Mouse (Mus musculus): ENCODE measurements around the gene Olfr1411. TPM values are rescaled to one million over a fixed set of nuclear protein-coding genes. Genes with fewer than 3 reads are reported as not detected.
A peak's percentile ranks its signal among the peaks of the same experiment; 100 is the strongest.

Gene Olfr1411
- polyA plus RNA-seq, 1 experiment from 2014 or later: not detected

DNA sequence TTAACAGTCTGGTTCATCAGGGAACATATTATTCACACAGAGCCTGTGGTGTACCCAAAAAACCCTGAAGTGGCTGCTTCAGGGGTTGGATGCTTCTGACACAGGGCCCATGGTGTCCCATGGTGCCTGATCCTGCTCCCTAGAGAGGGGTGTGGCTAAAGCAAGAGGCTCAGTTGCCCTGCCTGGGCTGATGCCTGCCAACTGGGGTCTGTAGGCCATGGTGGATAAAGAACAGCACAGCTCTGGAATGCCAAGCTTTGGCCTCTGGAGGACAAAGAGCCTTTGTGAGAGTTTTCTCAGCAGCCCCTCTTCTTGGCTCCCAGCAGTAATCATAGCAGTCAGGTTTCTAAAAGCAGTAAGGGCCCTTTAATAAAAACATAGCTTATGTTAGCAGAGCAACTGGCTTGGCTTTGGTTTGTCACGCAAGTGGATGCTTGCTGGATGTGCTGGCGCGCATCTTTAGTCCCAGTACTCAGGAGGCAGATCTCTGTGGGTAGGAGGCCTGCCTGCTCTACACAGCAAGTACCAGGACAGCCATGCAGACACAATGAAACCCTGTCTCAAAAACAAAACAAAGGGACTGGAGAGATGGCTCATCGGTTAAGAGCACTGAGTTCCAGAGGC is 40.9 kb downstream of the Olfr1411 start:
- Histone ChIP-seq H3K27me3 (ENCODE audit: control insufficient read depth, insufficient read depth, low read length) (no peaks in the 10 kb centered on the region), H3K4me3 (ENCODE audit: low read depth, low read length) (no peak overlapping the region), H3K9me3 (ENCODE audit: control insufficient read depth, low read length) (no peaks in the 10 kb centered on the region), H3K9ac (ENCODE audit: low read length) (no peak overlapping the region), H3K4me1 (ENCODE audit: control insufficient read depth, insufficient read depth, low read length) (no peaks in the 10 kb centered on the region), H3K4me2 (ENCODE audit: low read depth) (no peak overlapping the region), H3K36me3 (ENCODE audit: control insufficient read depth, insufficient read depth, low read length) (peaks cover 2% of the 10 kb centered on the region; the same call in 1 of the 2 replicates), H3K27ac (ENCODE audit: low read depth, low read length) (no peak overlapping the region)
- 82% methylated on average over 4 of the region's 4 CpGs for WGBS
- peak; percentile 17 for DNase-seq (ENCODE audit: low spot score)
- ATAC-seq (ENCODE audit: insufficient read depth, low FRiP score, low TSS enrichment): 0 out of 2 replicates have a peak, but pooled peaks have one; percentile 38

DNA sequence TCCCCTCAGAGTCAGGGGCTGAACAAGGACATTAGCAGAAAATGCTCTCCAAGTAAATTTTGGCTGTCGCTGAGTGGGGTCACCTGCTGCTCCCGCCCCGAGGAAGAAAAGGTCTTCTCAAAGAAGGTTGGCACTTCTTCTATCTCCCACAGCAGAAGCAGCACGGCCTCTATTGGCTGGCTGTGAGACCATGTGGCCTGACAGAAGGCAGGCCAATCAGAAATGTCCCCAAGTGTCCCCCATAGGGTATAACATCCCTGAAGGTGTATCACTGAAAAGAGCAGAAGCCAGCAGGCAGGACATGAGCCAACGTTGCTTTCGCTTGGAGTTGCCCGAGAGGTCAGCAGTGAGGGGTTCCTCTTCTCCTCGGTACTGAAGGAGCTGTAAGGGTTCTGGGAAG is 41.8 kb downstream of the Olfr1411 start:
- no peak overlapping the region for H3K27ac ChIP-seq (ENCODE audit: low read depth, low read length)
- DNase-seq (ENCODE audit: low spot score) (no peak), ATAC-seq (ENCODE audit: insufficient read depth, low FRiP score, low TSS enrichment) (no peak)
- no peak overlapping the region for H3K9ac ChIP-seq (ENCODE audit: low read length)
- H3K36me3 ChIP-seq (ENCODE audit: control insufficient read depth, insufficient read depth, low read length): peaks cover 2% of the 10 kb centered on the region; the same call in 1 of the 2 replicates
- no peaks in the 10 kb centered on the region for H3K9me3 ChIP-seq (ENCODE audit: control insufficient read depth, low read length)
- H3K4me3 ChIP-seq (ENCODE audit: low read depth, low read length): no peak overlapping the region
- 89% methylated on average over 8 of the region's 8 CpGs for WGBS
- peaks cover 7% of the 10 kb centered on the region; the same call in 1 of the 2 replicates for H3K4me1 ChIP-seq (ENCODE audit: control insufficient read depth, insufficient read depth, low read length)
- no peaks in the 10 kb centered on the region for H3K27me3 ChIP-seq (ENCODE audit: control insufficient read depth, insufficient read depth, low read length)
- no peak overlapping the region for H3K4me2 ChIP-seq (ENCODE audit: low read depth)

DNA sequence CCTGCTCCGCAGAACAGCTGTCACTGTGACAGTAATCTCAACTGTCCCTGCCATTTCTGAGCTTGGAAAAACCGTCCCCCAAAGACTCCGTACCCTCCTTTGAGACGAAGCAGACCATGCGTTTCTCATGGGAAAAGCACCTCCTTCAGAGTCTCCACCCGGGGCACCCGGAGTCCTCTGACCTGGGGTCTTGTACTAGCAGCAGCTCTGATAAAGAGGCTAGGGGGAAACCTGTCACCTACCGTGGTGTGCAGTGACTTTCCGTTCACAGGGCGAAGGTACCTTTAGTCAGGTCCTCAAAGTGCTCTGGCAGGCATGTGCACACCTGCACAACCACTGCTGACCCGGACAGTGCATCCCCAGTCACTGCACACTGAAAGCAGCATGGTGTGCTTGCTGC is 42.5 kb downstream of the Olfr1411 start:
- H3K4me3 ChIP-seq (ENCODE audit: low read depth, low read length): no peak overlapping the region
- H3K27me3 ChIP-seq (ENCODE audit: control insufficient read depth, insufficient read depth, low read length): no peaks in the 10 kb centered on the region
- WGBS: 95% methylated on average over 11 of the region's 11 CpGs
- no peak overlapping the region for H3K9ac ChIP-seq (ENCODE audit: low read length)
- H3K36me3 ChIP-seq (ENCODE audit: control insufficient read depth, insufficient read depth, low read length): peaks cover 2% of the 10 kb centered on the region; the same call in 1 of the 2 replicates
- ATAC-seq (ENCODE audit: insufficient read depth, low FRiP score, low TSS enrichment) (no peak), DNase-seq (ENCODE audit: low spot score) (no peak)
- H3K4me1 ChIP-seq (ENCODE audit: control insufficient read depth, insufficient read depth, low read length): peaks cover 7% of the 10 kb centered on the region; the same call in 1 of the 2 replicates
- H3K9me3 ChIP-seq (ENCODE audit: control insufficient read depth, low read length): no peaks in the 10 kb centered on the region
- H3K27ac ChIP-seq (ENCODE audit: low read depth, low read length): no peak overlapping the region
- H3K4me2 ChIP-seq (ENCODE audit: low read depth): no peak overlapping the region

DNA sequence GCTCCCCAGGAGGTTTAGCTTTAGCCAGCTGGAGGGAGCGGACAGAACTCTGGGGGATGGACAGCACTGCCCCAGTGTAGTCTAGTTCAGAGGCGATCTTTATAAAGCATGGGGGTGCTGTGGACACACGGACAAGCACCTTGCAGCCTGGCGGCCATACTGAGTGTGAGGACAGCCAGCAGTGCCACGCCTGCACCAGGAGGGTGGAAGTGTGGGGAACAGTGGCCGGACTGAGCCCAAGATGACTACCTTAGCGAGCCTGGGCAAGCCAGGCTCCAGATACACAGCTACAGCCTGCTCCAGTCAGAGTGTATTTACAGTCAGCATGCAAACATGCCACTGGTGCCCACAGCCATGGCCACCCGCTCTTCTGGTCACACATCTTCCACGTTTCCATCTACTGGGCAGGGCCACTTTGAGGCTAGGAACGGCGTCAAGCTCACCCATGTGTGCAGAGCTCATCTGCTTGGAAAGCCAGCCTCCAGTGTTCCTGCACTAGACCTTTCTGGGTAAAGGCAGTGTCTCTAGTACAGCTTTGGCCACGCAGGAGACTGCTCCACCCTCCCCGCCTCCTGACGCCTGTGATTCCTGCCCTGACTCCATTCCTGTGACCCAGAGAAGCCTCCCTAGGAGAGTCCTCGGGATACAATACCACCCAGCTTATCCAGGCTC is 43.4 kb downstream of the Olfr1411 start:
- no peak for DNase-seq (ENCODE audit: low spot score)
- WGBS: 90% methylated on average over 15 of the region's 15 CpGs
- no peak overlapping the region for H3K27ac ChIP-seq (ENCODE audit: low read depth, low read length)

DNA sequence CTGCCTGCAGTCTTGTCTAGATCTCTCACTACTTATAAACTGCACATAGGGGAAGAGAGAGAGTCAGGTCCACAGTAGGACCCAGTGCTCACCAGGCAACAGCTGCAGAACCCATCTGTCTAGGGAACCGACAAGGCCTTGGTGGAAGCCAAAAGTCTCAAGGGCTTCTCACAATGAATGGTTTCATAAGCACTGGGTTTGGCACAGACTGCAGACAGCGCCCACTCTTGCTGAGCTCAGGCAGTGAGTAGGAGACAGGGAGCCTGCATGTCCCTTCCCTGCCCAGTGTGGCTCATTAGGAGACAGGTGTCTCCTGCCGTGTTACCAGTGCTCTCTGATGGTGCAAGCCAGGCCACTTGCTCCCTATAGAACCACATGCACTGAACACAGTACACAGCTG is 44.0 kb downstream of the Olfr1411 start:
- Histone ChIP-seq H3K27me3 (ENCODE audit: control insufficient read depth, insufficient read depth, low read length) (no peaks in the 10 kb centered on the region), H3K4me1 (ENCODE audit: control insufficient read depth, insufficient read depth, low read length) (peaks cover 7% of the 10 kb centered on the region; the same call in 1 of the 2 replicates), H3K9me3 (ENCODE audit: control insufficient read depth, low read length) (no peaks in the 10 kb centered on the region), H3K4me2 (ENCODE audit: low read depth) (no peak overlapping the region), H3K27ac (ENCODE audit: low read depth, low read length) (no peak overlapping the region), H3K36me3 (ENCODE audit: control insufficient read depth, insufficient read depth, low read length) (peaks cover 2% of the 10 kb centered on the region; the same call in 1 of the 2 replicates), H3K4me3 (ENCODE audit: low read depth, low read length) (no peak overlapping the region), H3K9ac (ENCODE audit: low read length) (no peak overlapping the region)
- DNase-seq (ENCODE audit: low spot score): no peak
- WGBS: 87% methylated on average over 3 of the region's 3 CpGs
- no peak for ATAC-seq (ENCODE audit: insufficient read depth, low FRiP score, low TSS enrichment)

More for the DNA sequence above, 43.4 kb downstream of the Olfr1411 start:
- Histone ChIP-seq H3K9me3 (ENCODE audit: control insufficient read depth, low read length) (no peaks in the 10 kb centered on the region), H3K36me3 (ENCODE audit: control insufficient read depth, insufficient read depth, low read length) (peaks cover 2% of the 10 kb centered on the region; the same call in 1 of the 2 replicates), H3K4me2 (ENCODE audit: low read depth) (no peak overlapping the region), H3K4me3 (ENCODE audit: low read depth, low read length) (no peak overlapping the region), H3K9ac (ENCODE audit: low read length) (no peak overlapping the region), H3K27me3 (ENCODE audit: control insufficient read depth, insufficient read depth, low read length) (no peaks in the 10 kb centered on the region), H3K4me1 (ENCODE audit: control insufficient read depth, insufficient read depth, low read length) (peaks cover 7% of the 10 kb centered on the region; the same call in 1 of the 2 replicates)
- no peak for ATAC-seq (ENCODE audit: insufficient read depth, low FRiP score, low TSS enrichment)

GRCm38 (mm10) chr1:92638736-92639135 is 44.5 kb downstream of the Olfr1411 start:
- H3K27ac ChIP-seq (ENCODE audit: low read depth, low read length): no peak overlapping the region
- peaks cover 2% of the 10 kb centered on the region; the same call in 1 of the 2 replicates for H3K36me3 ChIP-seq (ENCODE audit: control insufficient read depth, insufficient read depth, low read length)
- H3K4me2 ChIP-seq (ENCODE audit: low read depth): no peak overlapping the region
- no peaks in the 10 kb centered on the region for H3K9me3 ChIP-seq (ENCODE audit: control insufficient read depth, low read length)
- no peak overlapping the region for H3K9ac ChIP-seq (ENCODE audit: low read length)
- ATAC-seq (ENCODE audit: insufficient read depth, low FRiP score, low TSS enrichment): no peak
- H3K27me3 ChIP-seq (ENCODE audit: control insufficient read depth, insufficient read depth, low read length): no peaks in the 10 kb centered on the region
- peaks cover 7% of the 10 kb centered on the region; the same call in 1 of the 2 replicates for H3K4me1 ChIP-seq (ENCODE audit: control insufficient read depth, insufficient read depth, low read length)
- WGBS: 92% methylated on average over 4 of the region's 4 CpGs
- no peak for DNase-seq (ENCODE audit: low spot score)
- no peak overlapping the region for H3K4me3 ChIP-seq (ENCODE audit: low read depth, low read length)

DNA sequence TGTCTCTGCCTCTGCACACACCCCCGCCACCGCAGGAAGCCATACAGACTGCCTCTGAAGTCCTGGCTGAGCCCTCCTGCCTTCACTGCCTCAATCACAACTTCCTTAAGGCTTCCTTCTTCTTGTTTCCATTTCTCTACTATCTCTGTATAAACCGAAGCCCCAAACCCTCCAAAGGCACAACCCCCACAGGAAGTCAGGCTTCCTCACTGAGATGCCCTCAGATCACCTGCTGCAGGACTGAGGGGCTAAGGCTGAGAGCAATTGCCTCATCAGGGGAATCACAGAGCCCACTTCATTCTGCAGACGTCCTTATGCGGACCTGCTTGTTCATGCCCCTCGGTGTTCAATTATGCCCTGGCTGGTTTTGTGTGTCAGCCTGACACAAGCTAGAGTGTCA is 46.2 kb downstream of the Olfr1411 start:
- Histone ChIP-seq H3K4me1 (ENCODE audit: control insufficient read depth, insufficient read depth, low read length) (peaks cover 7% of the 10 kb centered on the region; the same call in 1 of the 2 replicates), H3K36me3 (ENCODE audit: control insufficient read depth, insufficient read depth, low read length) (peaks cover 2% of the 10 kb centered on the region; the same call in 1 of the 2 replicates), H3K27me3 (ENCODE audit: control insufficient read depth, insufficient read depth, low read length) (no peaks in the 10 kb centered on the region), H3K9ac (ENCODE audit: low read length) (no peak overlapping the region; the same call in 1 of the 2 replicates), H3K27ac (ENCODE audit: low read depth, low read length) (no peak overlapping the region), H3K4me3 (ENCODE audit: low read depth, low read length) (no peak overlapping the region; the same call in 1 of the 2 replicates), H3K4me2 (ENCODE audit: low read depth) (peak overlapping the region; percentile 91; the same call in 1 of the 2 replicates), H3K9me3 (ENCODE audit: control insufficient read depth, low read length) (no peaks in the 10 kb centered on the region)
- 90% methylated on average over 6 of the region's 6 CpGs for WGBS
- DNase-seq (ENCODE audit: low spot score) (no peak), ATAC-seq (ENCODE audit: insufficient read depth, low FRiP score, low TSS enrichment) (no peak)

- peak; percentile 91 for ATAC-seq (ENCODE audit: insufficient read depth, low FRiP score, low TSS enrichment)
- no peaks in the 10 kb centered on the region for H3K27me3 ChIP-seq (ENCODE audit: control insufficient read depth, insufficient read depth, low read length)
- H3K36me3 ChIP-seq (ENCODE audit: control insufficient read depth, insufficient read depth, low read length): 0 out of 2 replicates have a peak, but pooled peaks cover 2% of the 10 kb centered on the region
- H3K9me3 ChIP-seq (ENCODE audit: control insufficient read depth, low read length): no peaks in the 10 kb centered on the region
- peak within 1 kb of the TSS; percentile 93 for H3K9ac ChIP-seq (ENCODE audit: low read length)
- WGBS: 2% methylated on average over 50 of the region's 50 CpGs
- peak within 1 kb of the TSS; percentile 93 for H3K4me3 ChIP-seq (ENCODE audit: low read depth, low read length)
- peaks cover 7% of the 10 kb centered on the region; the same call in 1 of the 2 replicates for H3K4me1 ChIP-seq (ENCODE audit: control insufficient read depth, insufficient read depth, low read length)
- DNase-seq (ENCODE audit: low spot score): peak; percentile 94
- H3K4me2 ChIP-seq (ENCODE audit: low read depth): peak within 1 kb of the TSS; percentile 91
- H3K27ac ChIP-seq (ENCODE audit: low read depth, low read length): no peak within 1 kb of the TSS
These were observed 47.5 kb downstream of the Olfr1411 start, which contains the start of gene Cops9 for GRCm38 (mm10) chr1:92641514-92642272. Gene Cops9, minus strand, starts transcription at chr1:92641985.
